Mouse (Mus musculus): ENCODE results near the gene Cpxm2.

Gene Cpxm2

GRCm38 (mm10) chr7:132026671-132027070, 127.9 kb downstream of the Cpxm2 start:
- no peak for DNase-seq (ENCODE audit: low spot score in 2 of 2)

- DNase-seq (ENCODE audit: low spot score in 2 of 2): no peak
Measured at GRCm38 (mm10) chr7:132025591-132025990, 128.9 kb downstream of the Cpxm2 start.

GRCm38 (mm10) chr7:132015933-132016332, 138.6 kb downstream of the Cpxm2 start:
- no peak for DNase-seq (ENCODE audit: low spot score in 2 of 2)

- DNase-seq (ENCODE audit: low spot score in 2 of 2): no peak
Measured at GRCm38 (mm10) chr7:132015193-132015592, 139.3 kb downstream of the Cpxm2 start.

GRCm38 (mm10) chr7:132013970-132014369, 140.6 kb downstream of the Cpxm2 start:
- no peak for DNase-seq (ENCODE audit: low spot score in 2 of 2)

GRCm38 (mm10) chr7:132012969-132013679, 141.4 kb downstream of the Cpxm2 start:
- DNase-seq (ENCODE audit: low spot score in 2 of 2): peak in 1 of 2 experiments; percentile 10

GRCm38 (mm10) chr7:132009002-132009401, 145.5 kb downstream of the Cpxm2 start:
- DNase-seq (ENCODE audit: low spot score in 2 of 2): no peak

- no peak for DNase-seq (ENCODE audit: low spot score in 2 of 2)
Measured at GRCm38 (mm10) chr7:132005996-132006696, 148.4 kb downstream of the Cpxm2 start.

- DNase-seq (ENCODE audit: low spot score in 2 of 2): no peak
Measured at GRCm38 (mm10) chr7:131992873-131993272, 161.7 kb downstream of the Cpxm2 start.

GRCm38 (mm10) chr7:131992226-131992625, 162.3 kb downstream of the Cpxm2 start:
- no peak for DNase-seq (ENCODE audit: low spot score in 2 of 2)

- DNase-seq (ENCODE audit: low spot score in 2 of 2): no peak
Measured at GRCm38 (mm10) chr7:131989056-131989455, 165.5 kb downstream of the Cpxm2 start.

Measured in cerebellum, postnatal 4 days (tissue).